Mouse (Mus musculus) cortical plate, adult 2 months (tissue): Measurements from ENCODE around the gene Slco1a6. TPM values are rescaled to one million over a fixed set of nuclear protein-coding genes. Genes with fewer than 3 reads are reported as not detected.

Experiments used
- H3K27ac ChIP-seq: fragments of 200-500 bp; 2 replicates; pipeline ENCODE4 v1.5.1; 2012; ENCODE audit warnings: low read length, control low read depth, inconsistent platforms; ENCODE audit not compliant: insufficient read depth
- H3K4me1 ChIP-seq: fragments of 200-500 bp; 2 replicates; pipeline ENCODE4 v1.6.1; 2011; ENCODE audit warnings: low read length; ENCODE audit not compliant: control insufficient read depth, insufficient read depth
- H3K4me3 ChIP-seq: fragments of 200-500 bp; 2 replicates; pipeline ENCODE4 v1.5.1; 2011; ENCODE audit warnings: mild to moderate bottlenecking, low read length, control low read depth; ENCODE audit not compliant: insufficient read depth
- CTCF ChIP-seq: fragments of 200-500 bp; IDR thresholded peaks from 2 replicates; pipeline ENCODE4 v1.5.1; 2011; ENCODE audit warnings: mild to moderate bottlenecking, control low read depth, low read length; ENCODE audit not compliant: insufficient read depth; ENCODE audit errors: extremely low read depth
- POLR2A ChIP-seq: fragments of 200-500 bp; IDR thresholded peaks from 2 replicates; pipeline ENCODE4 v1.6.1; 2011; ENCODE audit warnings: mild to moderate bottlenecking, low read length, control low read depth; ENCODE audit not compliant: insufficient read depth; ENCODE audit errors: extremely low read depth
- polyA plus RNA-seq: library from polyadenylated mRNA; depleted of rRNA; stranded (reverse); fragments of >200 nt; gene quantifications from 2 replicates; pipeline ENCODE4 v1.2.3, GENCODE M21; 2012; rRNA removed

The Slco1a6 gene
- polyA plus RNA-seq, 1 experiment, result not detected

DNA sequence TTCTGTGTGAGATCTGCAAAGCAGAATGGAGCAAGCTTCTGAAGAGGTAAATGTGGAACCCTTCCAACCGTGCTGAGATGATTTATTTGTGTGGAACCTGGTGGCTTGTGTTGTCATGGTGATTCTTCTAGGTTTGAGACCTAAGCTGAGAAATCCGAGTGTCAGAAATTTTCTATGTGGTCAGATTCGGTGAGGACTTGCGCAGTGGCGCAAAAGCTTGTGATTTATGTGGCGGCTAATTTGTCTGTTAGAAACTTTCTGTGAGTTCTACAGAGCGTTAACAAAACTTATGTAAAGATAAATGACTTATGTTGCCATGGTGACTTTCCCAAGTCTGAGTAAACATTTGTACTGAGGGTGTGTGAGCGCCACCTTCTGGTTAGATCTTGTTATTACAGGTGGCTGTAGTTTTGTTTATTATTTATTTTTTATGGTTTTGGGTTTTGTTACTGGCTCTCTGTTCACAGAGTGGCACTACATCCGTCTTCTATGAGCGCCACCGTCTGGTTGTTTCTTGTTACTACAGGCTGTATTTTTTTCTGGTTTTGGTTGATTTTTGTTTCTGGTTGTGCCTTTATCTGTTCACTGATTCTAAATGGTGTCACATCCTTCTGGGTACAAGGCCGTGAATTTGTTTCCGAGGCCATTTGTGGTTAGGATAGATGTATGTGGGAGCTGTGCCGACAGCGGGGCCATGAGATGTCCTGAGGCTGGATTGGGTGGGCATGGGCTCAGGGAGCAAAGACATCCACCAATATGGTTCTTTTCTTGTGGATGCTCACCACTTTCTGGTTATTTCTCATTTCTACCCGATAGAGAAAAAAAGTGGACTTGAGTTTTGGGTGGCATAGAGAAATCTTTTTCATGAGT, 167.8 kb downstream of the Slco1a6 start:
- no peak overlapping the region for H3K4me3 ChIP-seq
- H3K27ac ChIP-seq, result peak overlapping the region; percentile 79
- H3K4me1 ChIP-seq, result no peaks in the 10 kb centered on the region
- TF ChIP-seq POLR2A (no peak), CTCF (peak; percentile 24; the same call in 1 of the 2 replicates)

DNA sequence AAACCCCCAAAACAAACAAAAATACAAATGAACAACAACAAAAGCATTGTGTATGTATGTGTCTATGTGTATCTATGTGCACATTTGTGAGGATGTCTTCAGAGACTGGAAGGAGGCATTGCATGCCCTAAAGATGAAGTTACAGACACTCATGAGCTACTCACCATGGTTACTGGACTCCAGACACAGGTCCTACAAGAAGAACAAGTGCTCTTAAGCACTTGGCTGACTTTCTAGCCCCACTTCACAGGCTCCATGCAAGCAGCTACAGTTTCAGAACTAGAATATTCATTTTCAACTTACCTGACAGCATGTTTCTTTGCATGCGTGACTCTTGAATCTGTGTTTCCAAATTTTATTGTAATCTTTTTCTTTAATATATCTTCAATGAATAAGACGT, 172.6 kb downstream of the Slco1a6 start:
- TF ChIP-seq POLR2A, result no peak
- no peak for TF ChIP-seq CTCF
- H3K4me1 ChIP-seq, result no peaks in the 10 kb centered on the region
- no peak overlapping the region for H3K27ac ChIP-seq
- H3K4me3 ChIP-seq, result no peak overlapping the region

Other genes starting within 250 kb of the Slco1a6 start
- gene Gm6614, start 197.1 kb downstream of the Slco1a6 start, polyA plus RNA-seq, result not detected in 2 replicates
- gene Iapp, start 89.9 kb upstream of the Slco1a6 start, polyA plus RNA-seq, result not detected in 2 replicates
- gene Slco1a5, start 114.5 kb upstream of the Slco1a6 start, polyA plus RNA-seq, result 0.04 and 0.21 TPM in 2 replicates
- gene Pyroxd1, start 137.1 kb upstream of the Slco1a6 start, polyA plus RNA-seq, result 12.0 and 13.0 TPM in 2 replicates
- gene Recql, start 178.6 kb upstream of the Slco1a6 start, polyA plus RNA-seq, result 13.0 and 15.3 TPM in 2 replicates
- 25.3 and 25.5 TPM in 2 replicates for gene Golt1b, start 178.7 kb upstream of the Slco1a6 start, polyA plus RNA-seq
- 9.1 and 9.5 TPM in 2 replicates for gene Spx, start 204.9 kb upstream of the Slco1a6 start, polyA plus RNA-seq